Mouse (Mus musculus) adrenal gland, adult 2 months (tissue): Measurements from ENCODE around the gene Mpv17l2. TPM values are rescaled to one million over a fixed set of nuclear protein-coding genes. Genes with fewer than 3 reads are reported as not detected.

ENCODE experiments used
- DNase-seq: peaks from one replicate; pipeline ENCODE4 v3.0.0; 2021
- microRNA-seq, 2 experiments: library from miRNA; unstranded; fragments of <30 nt; microRNA quantifications; one replicate each; pipeline ENCODE4 v1.2.0; 2021
- polyA plus RNA-seq: library from polyadenylated mRNA; depleted of rRNA; stranded (reverse); fragments of >200 nt; gene quantifications from 2 replicates; pipeline ENCODE4 v1.2.3, GENCODE M21; 2012; rRNA removed
- total RNA-seq, 2 experiments: library from RNA; stranded (reverse); gene quantifications; 2 replicates each; pipeline ENCODE4 v1.2.3; 2021

Mpv17l2 gene
- total and polyA plus RNA-seq, 3 experiments, result 108 to 359 (median 132) TPM

- DNase-seq, result no peak
Measured at GRCm38 (mm10) chr8:70721601-70722000, 39.1 kb downstream of the Mpv17l2 start.

- peak; percentile 70 for DNase-seq
Measured at GRCm38 (mm10) chr8:70720739-70721138, 40.0 kb downstream of the Mpv17l2 start.

- DNase-seq, result peak; percentile 29
Measured at GRCm38 (mm10) chr8:70719796-70720270, 40.9 kb downstream of the Mpv17l2 start.

GRCm38 (mm10) chr8:70718297-70718696 is 42.4 kb downstream of the Mpv17l2 start, which contains the start of gene Gm3336:
TSS of gene Gm3336 (plus strand) at chr8:70718543.
- peak; percentile 66 for DNase-seq

GRCm38 (mm10) chr8:70716521-70717400 is 44.0 kb downstream of the Mpv17l2 start:
- no peak for DNase-seq

GRCm38 (mm10) chr8:70715086-70715485 is 45.7 kb downstream of the Mpv17l2 start:
- peak; percentile 62 for DNase-seq

GRCm38 (mm10) chr8:70713991-70714390 is 46.8 kb downstream of the Mpv17l2 start:
- DNase-seq, result no peak

- DNase-seq, result peak; percentile 91
Measured at GRCm38 (mm10) chr8:70711041-70711440, 49.7 kb downstream of the Mpv17l2 start.

- DNase-seq, result peak; percentile 72
Measured at GRCm38 (mm10) chr8:70710296-70710695, 50.5 kb downstream of the Mpv17l2 start.

- peak; percentile 23 for DNase-seq
Measured at GRCm38 (mm10) chr8:70709794-70710193, 51.0 kb downstream of the Mpv17l2 start.

Small RNA genes within 50 kb of the gene (microRNA-seq; reads per million reads assigned to microRNA genes)
- gene Mir7240, result 1.1 to 1.7 reads per million in 2 experiments

Other genes with a start within 250 kb of the Mpv17l2 start
- gene Fkbp8, start 233.2 kb downstream of the Mpv17l2 start, total RNA-seq, result 100 to 1,000 TPM; 269 to 287 TPM
- 602 and 610 TPM in 2 replicates for gene Fkbp8, start 233.2 kb downstream of the Mpv17l2 start, polyA plus RNA-seq
- gene Kxd1, start 233.0 kb downstream of the Mpv17l2 start, total RNA-seq, result 10 to 100 TPM; 75.9 to 82.8 TPM
- 83.0 and 87.3 TPM in 2 replicates for gene Kxd1, start 233.0 kb downstream of the Mpv17l2 start, polyA plus RNA-seq
- 10 to 100 TPM; 26.1 to 29.6 TPM for gene Ell, start 221.5 kb downstream of the Mpv17l2 start, total RNA-seq
- 31.1 and 36.1 TPM in 2 replicates for gene Ell, start 221.5 kb downstream of the Mpv17l2 start, polyA plus RNA-seq
- gene Isyna1, start 166.6 kb downstream of the Mpv17l2 start, total RNA-seq, result 100 to 1,000 TPM; 103 to 199 TPM
- 344 and 376 TPM in 2 replicates for gene Isyna1, start 166.6 kb downstream of the Mpv17l2 start, polyA plus RNA-seq
- 100 to 1,000 TPM in 1 of 2 experiments, 10 to 100 TPM in 1; 76.2 to 110 TPM for gene Ssbp4, start 152.1 kb downstream of the Mpv17l2 start, total RNA-seq
- gene Ssbp4, start 152.1 kb downstream of the Mpv17l2 start, polyA plus RNA-seq, result 476 and 593 TPM in 2 replicates
- gene Lrrc25, start 144.8 kb downstream of the Mpv17l2 start, total RNA-seq, result 1 to 10 TPM; 1.8 to 3.6 TPM
- gene Lrrc25, start 144.8 kb downstream of the Mpv17l2 start, polyA plus RNA-seq, result 8.4 and 11.1 TPM in 2 replicates
- 10 to 100 TPM in 1 of 2 experiments, 1 to 10 TPM in 1; 1.3 to 44.6 TPM for gene Gdf15, start 128.5 kb downstream of the Mpv17l2 start, total RNA-seq
- 18.5 and 22.2 TPM in 2 replicates for gene Gdf15, start 128.5 kb downstream of the Mpv17l2 start, polyA plus RNA-seq
- 100 to 1,000 TPM; 115 to 127 TPM for gene Pgpep1, start 100.6 kb downstream of the Mpv17l2 start, total RNA-seq
- 115 and 117 TPM in 2 replicates for gene Pgpep1, start 100.6 kb downstream of the Mpv17l2 start, polyA plus RNA-seq
- 10 to 100 TPM; 65.2 to 88.5 TPM for gene Lsm4, start 87.7 kb downstream of the Mpv17l2 start, total RNA-seq
- gene Lsm4, start 87.7 kb downstream of the Mpv17l2 start, polyA plus RNA-seq, result 81.3 and 112 TPM in 2 replicates
- gene Jund, start 62.0 kb downstream of the Mpv17l2 start, total RNA-seq, result 100 to 1,000 TPM; 214 to 246 TPM
- 1,009 and 1,256 TPM in 2 replicates for gene Jund, start 62.0 kb downstream of the Mpv17l2 start, polyA plus RNA-seq
- under 1 TPM in 1 of 2 experiments, not detected in 1; 0.12 TPM for gene Iqcn, start 57.5 kb downstream of the Mpv17l2 start, total RNA-seq
- 0.25 and 0.28 TPM in 2 replicates for gene Iqcn, start 57.5 kb downstream of the Mpv17l2 start, polyA plus RNA-seq
- gene Gm3336, start 42.4 kb downstream of the Mpv17l2 start, total RNA-seq, result under 1 TPM in 1 of 2 experiments, not detected in 1; 0.69 TPM
- 0.51 and 0.97 TPM in 2 replicates for gene Gm3336, start 42.4 kb downstream of the Mpv17l2 start, polyA plus RNA-seq
- gene Pde4c, start 37.2 kb downstream of the Mpv17l2 start, total RNA-seq, result 1 to 10 TPM in 1 of 2 experiments, under 1 TPM in 1; 0.76 to 1.0 TPM
- 2.9 and 3.3 TPM in 2 replicates for gene Pde4c, start 37.2 kb downstream of the Mpv17l2 start, polyA plus RNA-seq
- gene Rab3a, start 6.3 kb downstream of the Mpv17l2 start, total RNA-seq, result 10 to 100 TPM; 49.1 to 85.5 TPM
- gene Rab3a, start 6.3 kb downstream of the Mpv17l2 start, polyA plus RNA-seq, result 141 and 152 TPM in 2 replicates
- gene Pik3r2, start 15.8 kb upstream of the Mpv17l2 start, total RNA-seq, result 10 to 100 TPM; 37.2 to 49.0 TPM
- gene Pik3r2, start 15.8 kb upstream of the Mpv17l2 start, polyA plus RNA-seq, result 296 and 305 TPM in 2 replicates
- 10 to 100 TPM; 18.9 to 20.5 TPM for gene Mast3, start 44.1 kb upstream of the Mpv17l2 start, total RNA-seq
- 91.5 and 91.7 TPM in 2 replicates for gene Mast3, start 44.1 kb upstream of the Mpv17l2 start, polyA plus RNA-seq
- under 1 TPM in 1 of 2 experiments, not detected in 1; 0.10 TPM for gene Il12rb1, start 47.5 kb upstream of the Mpv17l2 start, total RNA-seq
- gene Il12rb1, start 47.5 kb upstream of the Mpv17l2 start, polyA plus RNA-seq, result 0.28 and 0.41 TPM in 2 replicates
- 10 to 100 TPM in 1 of 2 experiments, 1 to 10 TPM in 1; 9.0 to 10.8 TPM for gene Arrdc2, start 78.8 kb upstream of the Mpv17l2 start, total RNA-seq
- 60.7 and 72.6 TPM in 2 replicates for gene Arrdc2, start 78.8 kb upstream of the Mpv17l2 start, polyA plus RNA-seq
- gene Kcnn1, start 102.3 kb upstream of the Mpv17l2 start, total RNA-seq, result 1 to 10 TPM; 1.6 to 5.0 TPM
- 10.0 and 12.9 TPM in 2 replicates for gene Kcnn1, start 102.3 kb upstream of the Mpv17l2 start, polyA plus RNA-seq
- 10 to 100 TPM; 65.0 TPM for gene Ccdc124, start 113.0 kb upstream of the Mpv17l2 start, total RNA-seq
- 52.5 and 58.3 TPM in 2 replicates for gene Ccdc124, start 113.0 kb upstream of the Mpv17l2 start, polyA plus RNA-seq
- gene Slc5a5, start 131.8 kb upstream of the Mpv17l2 start, total RNA-seq, result under 1 TPM in 1 of 2 experiments, not detected in 1; 0.10 TPM
- gene Slc5a5, start 131.8 kb upstream of the Mpv17l2 start, polyA plus RNA-seq, result 0.12 and 0.26 TPM in 2 replicates
- gene Rpl18a, start 136.5 kb upstream of the Mpv17l2 start, total RNA-seq, result 1,000 to 10,000 TPM; 1,392 to 1,465 TPM
- gene Rpl18a, start 136.5 kb upstream of the Mpv17l2 start, polyA plus RNA-seq, result 4,067 and 4,322 TPM in 2 replicates
- gene Map1s, start 145.0 kb upstream of the Mpv17l2 start, total RNA-seq, result 10 to 100 TPM; 30.7 to 35.6 TPM
- 100 and 105 TPM in 2 replicates for gene Map1s, start 145.0 kb upstream of the Mpv17l2 start, polyA plus RNA-seq